Mouse (Mus musculus) myocyte (in vitro differentiated cells): Measurements from ENCODE around the gene Cd83. TPM values are rescaled to one million over a fixed set of nuclear protein-coding genes. Genes with fewer than 3 reads are reported as not detected.

ENCODE experiments used
- H3K27me3 ChIP-seq: one replicate; pipeline ENCODE4 v1.6.1; 2011; ENCODE audit not compliant: control insufficient read depth, insufficient read depth, insufficient read length
- H3K36me3 ChIP-seq: one replicate; pipeline ENCODE4 v1.6.1; 2011; ENCODE audit not compliant: control insufficient read depth, insufficient read depth
- H3K4me2 ChIP-seq: one replicate; pipeline ENCODE4 v1.6.1; 2011; ENCODE audit warnings: low read depth, control low read depth
- H3K4me3 ChIP-seq: one replicate; pipeline ENCODE4 v1.5.1; 2011; ENCODE audit warnings: mild to moderate bottlenecking, control low read depth, moderate library complexity
- H3K79me2 ChIP-seq: one replicate; pipeline ENCODE4 v1.6.1; 2011; ENCODE audit not compliant: control insufficient read depth, insufficient read depth
- H3ac ChIP-seq: one replicate; pipeline ENCODE4 v1.6.1; 2011; ENCODE audit not compliant: control insufficient read depth, insufficient read length
- CEBPB ChIP-seq: IDR thresholded peaks from 2 replicates; pipeline ENCODE4 v1.6.1; 2011; ENCODE audit warnings: mild to moderate bottlenecking, moderate library complexity; ENCODE audit not compliant: poor library complexity, insufficient read depth, severe bottlenecking
- E2F4 ChIP-seq: IDR thresholded peaks from one replicate; pipeline ENCODE4 v1.6.1; 2011; ENCODE audit warnings: mild to moderate bottlenecking, control low read depth, moderate library complexity; ENCODE audit not compliant: insufficient read depth
- MAX ChIP-seq: IDR thresholded peaks from one replicate; pipeline ENCODE4 v1.6.1; 2011; ENCODE audit warnings: low read depth, mild to moderate bottlenecking, control low read depth
- MYOD1 ChIP-seq, 3 experiments: IDR thresholded peaks; one replicate each; pipeline ENCODE4 v1.6.1; 2011; ENCODE audit warnings: control low read depth in 2 of 3, low read depth in 2 of 3, mild to moderate bottlenecking in 2 of 3, moderate library complexity in 1 of 3; ENCODE audit not compliant: insufficient read length in 2 of 3, control insufficient read depth in 1 of 3
- MYOG ChIP-seq, 3 experiments: IDR thresholded peaks; one replicate each; pipeline ENCODE4 v1.6.1; 2011; ENCODE audit warnings: control low read depth in 2 of 3, low read depth in 2 of 3, mild to moderate bottlenecking in 2 of 3; ENCODE audit not compliant: insufficient read length in 2 of 3, control insufficient read depth in 1 of 3, insufficient read depth in 1 of 3
- POLR2A ChIP-seq: IDR thresholded peaks from one replicate; pipeline ENCODE4 v1.6.1; 2011; ENCODE audit warnings: low read depth, mild to moderate bottlenecking, control low read depth, moderate library complexity; ENCODE audit not compliant: insufficient read length
- POLR2AphosphoS2 ChIP-seq: IDR thresholded peaks from one replicate; pipeline ENCODE4 v1.6.1; 2011; ENCODE audit warnings: low read depth, control low read depth; ENCODE audit not compliant: insufficient read length
- REST ChIP-seq: IDR thresholded peaks from one replicate; pipeline ENCODE4 v1.6.1; 2011; ENCODE audit warnings: mild to moderate bottlenecking, control low read depth, moderate library complexity; ENCODE audit not compliant: insufficient read depth, insufficient read length
- SRF ChIP-seq: IDR thresholded peaks from one replicate; pipeline ENCODE4 v1.6.1; 2011; ENCODE audit warnings: low read depth; ENCODE audit not compliant: control insufficient read depth, insufficient read length
- TCF12 ChIP-seq: IDR thresholded peaks from one replicate; pipeline ENCODE4 v1.6.1; 2011; ENCODE audit warnings: mild to moderate bottlenecking, control low read depth; ENCODE audit not compliant: poor library complexity, insufficient read depth, severe bottlenecking
- TCF3 ChIP-seq: IDR thresholded peaks from one replicate; pipeline ENCODE4 v1.6.1; 2011; ENCODE audit warnings: low read depth, control low read depth; ENCODE audit not compliant: insufficient read length
- USF1 ChIP-seq: IDR thresholded peaks from one replicate; pipeline ENCODE4 v1.6.1; 2011; ENCODE audit warnings: low read depth, mild to moderate bottlenecking, control low read depth, moderate library complexity
- polyA plus RNA-seq: library from polyadenylated mRNA; unstranded; fragments of >200 nt; fragmentation: generic; extraction: Trizol; gene quantifications from one replicate; pipeline ENCODE4 v1.2.1, GENCODE M21; 2012; ENCODE audit warnings: missing spikeins

Cd83 gene
- polyA plus RNA-seq, 1 experiment = not detected

- no peak overlapping the region for H3K4me2 ChIP-seq
- TF ChIP-seq TCF3 (no peak), E2F4 (no peak), MAX (no peak), USF1 (no peak), MYOG (IDR thresholded peaks at IDR 0.05; ENCODE audit: control insufficient read depth in 1 of 3, insufficient read depth in 1 of 3, insufficient read length in 2 of 3, low read depth in 2 of 3) (no peak), SRF (no peak), POLR2A (no peak), REST (no peak), MYOD1 (IDR thresholded peaks at IDR 0.05; ENCODE audit: control insufficient read depth in 1 of 3, insufficient read length in 2 of 3, low read depth in 2 of 3) (no peak), POLR2AphosphoS2 (no peak)
Measured at GRCm38 (mm10) chr13:43806371-43807271, 22.0 kb downstream of the Cd83 start.

DNA sequence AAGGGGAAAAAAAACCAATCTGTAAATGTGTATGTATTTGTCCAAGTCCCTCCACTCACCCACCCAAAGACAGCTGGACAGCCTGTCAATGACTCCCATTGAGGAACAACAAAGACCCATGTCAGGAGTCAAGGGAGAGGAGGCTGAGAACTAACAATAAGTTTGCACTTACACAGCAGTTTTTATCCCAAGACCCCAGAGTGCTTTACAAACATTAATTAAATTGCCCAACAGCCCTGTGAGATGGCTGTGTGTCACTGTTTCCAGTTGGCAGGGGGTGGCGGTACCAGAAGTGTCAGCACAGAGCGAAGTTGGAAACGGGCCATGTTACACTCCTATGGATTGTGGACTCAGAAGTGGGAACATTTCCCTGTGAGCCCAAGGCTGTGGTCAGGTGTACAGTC, 22.7 kb downstream of the Cd83 start:
- TF ChIP-seq MYOD1 (IDR thresholded peaks at IDR 0.05; ENCODE audit: control insufficient read depth in 1 of 3, insufficient read length in 2 of 3, low read depth in 2 of 3) = no peak
- TF ChIP-seq MYOG (IDR thresholded peaks at IDR 0.05; ENCODE audit: control insufficient read depth in 1 of 3, insufficient read depth in 1 of 3, insufficient read length in 2 of 3, low read depth in 2 of 3) = no peak
- TF ChIP-seq POLR2A = no peak
- TF ChIP-seq TCF12 = no peak
- TF ChIP-seq CEBPB = no peak
- no peak for TF ChIP-seq MAX
- TF ChIP-seq E2F4 = no peak
- TF ChIP-seq SRF = no peak
- no peak for TF ChIP-seq TCF3
- no peak for TF ChIP-seq POLR2AphosphoS2
- TF ChIP-seq USF1 = no peak
- TF ChIP-seq REST = no peak
- Histone ChIP-seq H3K36me3 (no peaks in the 10 kb centered on the region), H3K27me3 (no peaks in the 10 kb centered on the region), H3K79me2 (no peaks in the 10 kb centered on the region), H3K4me3 (no peak overlapping the region), H3K4me2 (no peak overlapping the region), H3ac (no peak overlapping the region)

More at GRCm38 (mm10) chr13:43806371-43807271, 22.0 kb downstream of the Cd83 start:
- no peaks in the 10 kb centered on the region for H3K36me3 ChIP-seq
- no peaks in the 10 kb centered on the region for H3K27me3 ChIP-seq
- H3ac ChIP-seq = no peak overlapping the region
- no peak overlapping the region for H3K4me3 ChIP-seq
- H3K79me2 ChIP-seq = no peaks in the 10 kb centered on the region

DNA sequence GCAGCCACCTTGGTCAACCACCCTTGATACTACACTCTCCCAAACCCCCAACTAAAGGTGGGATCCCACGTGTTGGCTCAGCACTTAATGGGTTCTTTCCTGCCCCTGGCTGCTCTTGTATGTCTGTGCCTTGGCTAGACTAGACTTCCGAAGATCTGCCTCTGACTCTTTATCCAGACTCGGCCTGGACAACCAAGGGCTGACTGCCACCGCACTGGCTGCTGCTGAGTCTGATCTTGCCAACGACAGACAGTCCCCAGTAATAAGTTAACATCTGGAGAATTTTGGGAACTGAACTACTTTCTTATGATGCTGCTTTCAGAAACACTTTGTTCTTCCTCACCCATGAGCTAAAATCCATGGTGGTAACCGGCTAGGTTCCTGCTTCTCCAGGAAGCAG, 26.0 kb downstream of the Cd83 start:
- Histone ChIP-seq H3K79me2 (no peaks in the 10 kb centered on the region), H3K27me3 (no peaks in the 10 kb centered on the region), H3K4me2 (no peak overlapping the region), H3ac (no peak overlapping the region), H3K36me3 (no peaks in the 10 kb centered on the region), H3K4me3 (no peak overlapping the region)
- TF ChIP-seq SRF (no peak), TCF12 (no peak), MYOD1 (IDR thresholded peaks at IDR 0.05; ENCODE audit: control insufficient read depth in 1 of 3, insufficient read length in 2 of 3, low read depth in 2 of 3) (no peak), E2F4 (no peak), POLR2AphosphoS2 (no peak), MYOG (IDR thresholded peaks at IDR 0.05; ENCODE audit: control insufficient read depth in 1 of 3, insufficient read depth in 1 of 3, insufficient read length in 2 of 3, low read depth in 2 of 3) (no peak), CEBPB (no peak), TCF3 (no peak), USF1 (no peak)

DNA sequence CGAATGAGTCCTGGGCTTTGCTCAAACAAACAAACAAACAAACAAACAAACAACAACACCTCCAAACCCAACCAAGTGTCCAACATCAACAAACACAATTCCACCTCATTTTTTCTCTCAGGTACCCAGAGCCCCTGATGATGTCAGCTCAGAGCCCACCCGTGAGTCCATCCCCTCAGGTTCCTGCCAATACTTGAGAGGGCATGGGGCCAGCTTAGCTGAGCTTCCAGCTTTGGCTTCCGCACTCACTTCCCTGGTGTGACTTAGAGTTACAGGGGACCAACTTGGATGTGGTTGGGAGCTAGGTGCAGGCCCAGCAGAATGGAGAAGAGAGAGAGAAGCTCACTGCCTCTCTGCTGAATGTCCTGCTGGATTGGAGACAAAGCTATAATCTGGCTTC, 27.3 kb downstream of the Cd83 start:
- Histone ChIP-seq H3K27me3 (no peaks in the 10 kb centered on the region), H3K79me2 (no peaks in the 10 kb centered on the region), H3K4me2 (no peak overlapping the region), H3K36me3 (no peaks in the 10 kb centered on the region), H3ac (no peak overlapping the region), H3K4me3 (no peak overlapping the region)
- TF ChIP-seq MAX = no peak
- TF ChIP-seq POLR2A = no peak
- no peak for TF ChIP-seq TCF3
- no peak for TF ChIP-seq MYOD1 (IDR thresholded peaks at IDR 0.05; ENCODE audit: control insufficient read depth in 1 of 3, insufficient read length in 2 of 3, low read depth in 2 of 3)
- TF ChIP-seq CEBPB = no peak
- no peak for TF ChIP-seq SRF
- TF ChIP-seq USF1 = no peak
- TF ChIP-seq REST = no peak
